Mouse (Mus musculus) CD4-positive, CD25-positive, alpha-beta regulatory T cell (primary cell): Measurements from ENCODE around the gene Arhgef12. TPM values are rescaled to one million over a fixed set of nuclear protein-coding genes. Genes with fewer than 3 reads are reported as not detected.

Source experiments
- polyA plus RNA-seq: library from polyadenylated mRNA; unstranded; fragments of 100-300 nt; shearing (Covaris generic); gene quantifications from one replicate; pipeline ENCODE4 v1.2.1, GENCODE M21; 2017

Arhgef12 gene
- 13.3 TPM for polyA plus RNA-seq

GRCm38 (mm10) chr9:43107187-43107517, at the start of gene Arhgef12:
Arhgef12 (minus strand) TSS chr9:43107239.

GRCm38 (mm10) chr9:43116134-43116996, 9.3 kb upstream of the Arhgef12 start, which contains the start of gene Tmem136:
Tmem136 (minus strand) TSS chr9:43116570.

GRCm38 (mm10) chr9:42943781-42944535, 163.1 kb downstream of the Arhgef12 start, which contains the start of gene Grik4:
Grik4 (minus strand) TSS chr9:42944493.

Other genes with a start within 250 kb of the Arhgef12 start
- not detected for gene Grik4, start 162.7 kb downstream of the Arhgef12 start, polyA plus RNA-seq
- 4.8 TPM for gene Tmem136, start 9.3 kb upstream of the Arhgef12 start, polyA plus RNA-seq
- gene Pou2f3, start 103.1 kb upstream of the Arhgef12 start, polyA plus RNA-seq = not detected
- gene Oaf, start 132.7 kb upstream of the Arhgef12 start, polyA plus RNA-seq = 0.48 TPM
- gene Trim29, start 203.6 kb upstream of the Arhgef12 start, polyA plus RNA-seq = not detected